Mouse (Mus musculus) lung, adult 2 months (tissue): ENCODE data around the gene Csnka2ip.

Experiments
- CTCF ChIP-seq: fragments of 200-500 bp; IDR thresholded peaks from 2 replicates; pipeline ENCODE4 v1.5.1; 2011; ENCODE audit warnings: mild to moderate bottlenecking, low read length, control low read depth; ENCODE audit not compliant: insufficient read depth
- POLR2A ChIP-seq: fragments of 200-500 bp; IDR thresholded peaks from 2 replicates; pipeline ENCODE4 v1.6.1; 2011; ENCODE audit warnings: low read depth, mild to moderate bottlenecking, control low read depth, low read length, borderline replicate concordance; ENCODE audit errors: extremely low read depth

DNA sequence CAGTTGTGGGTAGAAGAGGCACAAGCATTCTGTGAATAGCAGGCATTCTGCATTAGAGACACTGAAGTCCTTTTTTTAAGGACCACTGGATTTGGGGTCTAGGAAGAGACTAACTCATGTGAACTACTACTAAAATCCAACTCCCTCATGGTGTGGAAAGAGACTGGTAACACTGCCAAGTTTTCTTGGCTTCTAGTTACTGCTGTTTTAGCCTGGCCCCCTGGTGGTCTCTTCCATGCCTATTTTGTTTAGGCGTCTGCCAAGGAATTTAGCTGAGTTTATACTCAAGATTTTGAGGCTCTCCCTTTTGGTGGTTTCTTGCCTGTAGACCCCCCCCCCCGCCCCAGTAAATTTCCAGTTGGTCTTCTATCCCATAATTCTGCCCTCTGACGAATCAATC lies 18.8 kb downstream of the Csnka2ip start:
- TF ChIP-seq CTCF = no peak
- no peak for TF ChIP-seq POLR2A
